Mouse (Mus musculus) small intestine, adult 10 weeks (tissue): ENCODE data around the gene Dclre1b. TPM values are rescaled to one million over a fixed set of nuclear protein-coding genes. Genes with fewer than 3 reads are reported as not detected.

ENCODE experiments used
- polyA plus RNA-seq: library from polyadenylated mRNA; stranded (reverse); fragments of 350-450 nt; fragmentation: Illumina TruSeq; extraction: RNeasy Lipid Tissue Mini Kit (QIAGEN cat#74804); gene quantifications from one replicate; pipeline ENCODE4 v1.2.3, GENCODE M21; 2014; ENCODE audit warnings: low replicate concordance

Dclre1b gene
- polyA plus RNA-seq: 7.3 TPM

DNA sequence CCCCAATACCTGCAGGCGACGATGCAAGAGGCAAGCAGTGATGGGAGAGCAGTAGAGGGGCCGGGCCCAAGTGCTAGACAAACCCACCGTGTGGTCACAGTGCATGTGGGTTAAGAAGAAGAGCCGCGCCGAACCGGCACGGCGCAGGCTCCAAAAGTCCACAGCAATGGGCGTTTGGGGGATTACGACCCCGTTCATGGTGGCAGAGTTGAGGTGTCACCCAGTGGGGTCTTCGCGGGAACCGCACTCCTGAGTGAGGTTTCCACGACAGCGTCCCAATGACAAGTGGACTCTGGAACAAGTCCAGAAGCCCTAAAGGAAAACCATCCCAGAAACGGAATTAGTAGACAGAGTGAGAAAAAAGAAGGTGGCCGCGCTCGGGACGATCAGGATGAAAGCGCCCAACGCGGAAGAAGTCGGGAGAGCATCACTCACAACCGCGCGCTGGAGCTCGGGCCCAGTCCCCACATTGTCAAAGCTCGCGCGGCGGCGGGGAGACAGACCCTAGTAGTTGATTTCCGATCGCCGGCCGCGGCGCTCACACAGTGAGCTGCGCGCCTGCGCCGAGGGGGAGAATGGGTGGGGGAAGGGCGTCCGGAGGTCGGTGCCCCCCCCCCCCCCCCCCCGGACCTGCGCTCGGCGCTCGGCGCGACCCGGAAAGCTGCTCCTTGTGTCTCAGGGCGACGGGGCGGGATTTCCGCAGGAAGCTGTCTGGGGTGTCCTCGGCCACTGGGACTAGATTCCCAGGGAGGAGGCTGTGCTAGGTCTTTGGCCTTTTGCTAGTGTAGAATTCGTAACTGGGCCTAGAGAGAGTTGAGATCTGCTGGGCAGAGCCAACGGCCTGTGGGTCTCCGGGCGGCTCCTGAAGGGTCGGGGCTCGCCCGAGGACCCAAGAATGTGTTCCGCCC, at the start of gene Dclre1b, which contains the start of the genes Ap4b1 and Gm43064:
Gene Dclre1b, minus strand, starts transcription at position 554 of the 908 bp plus-strand sequence.
Gene Ap4b1, plus strand, starts transcription at position 630 of the 908 bp plus-strand sequence.
Gene Gm43064, plus strand, starts transcription at position 683 of the 908 bp plus-strand sequence.

DNA sequence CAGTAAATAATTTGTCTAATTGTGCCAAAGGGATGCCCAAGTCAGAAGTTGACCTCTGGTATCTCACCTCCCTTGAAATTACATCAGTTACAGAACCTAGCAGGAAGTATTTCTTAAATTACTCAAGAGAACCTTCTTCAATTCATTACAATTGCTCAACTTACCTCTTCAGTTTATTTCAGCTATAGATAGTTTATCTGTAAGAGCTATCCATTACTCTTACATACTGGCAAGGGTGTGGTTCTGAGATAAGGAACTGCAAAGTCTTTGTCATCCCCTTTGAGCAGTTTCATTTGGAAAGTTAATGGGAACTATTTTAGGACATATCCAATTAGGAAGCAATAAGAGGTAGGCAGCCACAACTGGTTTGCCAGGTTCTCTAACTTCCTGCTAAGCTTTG, 23.2 kb upstream of the Dclre1b start, which contains the start of gene Bcl2l15:
Gene Bcl2l15, plus strand, starts transcription at position 176 of the 400 bp plus-strand sequence.

GRCm38 (mm10) chr3:103791230-103792110, 17.8 kb downstream of the Dclre1b start, which contains the start of gene Hipk1:
Hipk1 (minus strand) TSS chr3:103791563.

Other genes with a start within 250 kb of the Dclre1b start
- gene Syt6, start 234.2 kb downstream of the Dclre1b start, polyA plus RNA-seq: 0.48 TPM
- gene Atg4a-ps, start 163.4 kb downstream of the Dclre1b start, polyA plus RNA-seq: 0.22 TPM
- gene Olfml3, start 71.4 kb downstream of the Dclre1b start, polyA plus RNA-seq: 5.2 TPM
- not detected for gene Gm10964, start 70.1 kb downstream of the Dclre1b start, polyA plus RNA-seq
- 48.8 TPM for gene Hipk1, start 17.9 kb downstream of the Dclre1b start, polyA plus RNA-seq
- 14.9 TPM for gene Ap4b1, start 76 bp upstream of the Dclre1b start, polyA plus RNA-seq
- not detected for gene Gm43064, start 129 bp upstream of the Dclre1b start, polyA plus RNA-seq
- gene Bcl2l15, start 23.2 kb upstream of the Dclre1b start, polyA plus RNA-seq: 77.4 TPM
- gene Ptpn22, start 50.4 kb upstream of the Dclre1b start, polyA plus RNA-seq: 31.7 TPM
- gene Rsbn1, start 104.7 kb upstream of the Dclre1b start, polyA plus RNA-seq: 33.8 TPM
- gene Phtf1, start 158.7 kb upstream of the Dclre1b start, polyA plus RNA-seq: 11.9 TPM